Mouse (Mus musculus): ENCODE data around the gene Ilkap.

- TF ChIP-seq POLR2A (IDR thresholded peaks at IDR 0.05; ENCODE audit: insufficient read depth, low read depth, low read length) (no peak), CTCF (IDR thresholded peaks at IDR 0.05) (no peak), EP300 (IDR thresholded peaks at IDR 0.05; ENCODE audit: insufficient read depth, low read depth, low read length) (no peak)
Measured at GRCm38 (mm10) chr1:91381091-91381471, 17.5 kb downstream of the Ilkap start.

Measured in heart, adult 2 months (tissue).